Mouse (Mus musculus): ENCODE measurements at regions not wholly inside any gene's neighbourhood (a gene's known extent, or its start where the extent isn't known, plus 50 kb on each side); places are given as distances from the start of the nearest gene placed in this dataset.

- 28% methylated on average over 5 of the region's 5 CpGs for WGBS
- Histone ChIP-seq H3K4me1 (ENCODE audit: insufficient read depth, low read length) (0 out of 2 replicates have a peak, but pooled peaks cover 9% of the 10 kb centered on the region), H3K4me2 (ENCODE audit: low read depth, low read length, poor library complexity, severe bottlenecking) (no peak overlapping the region), H3K4me3 (ENCODE audit: low read depth, low read length) (no peak overlapping the region), H3K9ac (replicated peaks; ENCODE audit: low read length, poor library complexity, severe bottlenecking) (no peak overlapping the region), H3K36me3 (ENCODE audit: insufficient read depth, low read length) (no peaks in the 10 kb centered on the region), H3K27ac (ENCODE audit: low read depth, low read length) (no peak overlapping the region), H3K27me3 (ENCODE audit: insufficient read depth, low read length) (no peaks in the 10 kb centered on the region), H3K9me3 (ENCODE audit: low read length) (no peaks in the 10 kb centered on the region)
- DNase-seq (ENCODE audit: low spot score) (peak; percentile 81), ATAC-seq (ENCODE audit: low FRiP score) (peak; percentile 83)
- peak; percentile 92 for TF ChIP-seq CTCF (IDR thresholded peaks at IDR 0.05)
Measured at GRCm38 (mm10) chr15:37133916-37134315, 126.3 kb upstream of the Zfp706 start.

DNA sequence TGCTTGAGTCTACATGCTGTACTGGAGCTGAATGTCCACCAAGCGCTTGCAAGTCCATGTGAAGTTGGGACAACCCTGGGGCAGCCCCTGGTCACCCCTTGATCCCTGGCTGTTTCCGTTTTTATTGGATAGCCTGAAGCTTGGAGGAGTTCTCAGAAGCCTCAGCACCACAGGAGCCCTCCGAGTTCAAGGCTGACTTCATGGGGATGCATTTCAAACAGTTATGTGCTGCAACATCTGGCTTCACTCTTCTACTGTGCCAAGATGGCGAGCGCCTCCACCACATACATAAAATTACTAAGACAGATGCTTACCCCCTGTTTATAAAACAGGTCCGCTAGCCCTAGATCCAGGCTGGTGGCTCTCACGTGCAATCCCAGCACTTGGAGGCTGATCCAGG is 120.1 kb upstream of the Zfp706 start:
- ATAC-seq (ENCODE audit: low FRiP score): no peak
- Histone ChIP-seq H3K4me1 (ENCODE audit: insufficient read depth, low read length) (no peaks in the 10 kb centered on the region), H3K27me3 (ENCODE audit: insufficient read depth, low read length) (no peaks in the 10 kb centered on the region), H3K9ac (replicated peaks; ENCODE audit: low read length, poor library complexity, severe bottlenecking) (no peak overlapping the region), H3K27ac (ENCODE audit: low read depth, low read length) (no peak overlapping the region), H3K36me3 (ENCODE audit: insufficient read depth, low read length) (no peaks in the 10 kb centered on the region), H3K4me2 (ENCODE audit: low read depth, low read length, poor library complexity, severe bottlenecking) (no peak overlapping the region), H3K9me3 (ENCODE audit: low read length) (no peaks in the 10 kb centered on the region), H3K4me3 (ENCODE audit: low read depth, low read length) (no peak overlapping the region)
- WGBS: 83% methylated on average over 7 of the region's 7 CpGs
- no peak for TF ChIP-seq CTCF (IDR thresholded peaks at IDR 0.05)
- no peak for DNase-seq (ENCODE audit: low spot score)

DNA sequence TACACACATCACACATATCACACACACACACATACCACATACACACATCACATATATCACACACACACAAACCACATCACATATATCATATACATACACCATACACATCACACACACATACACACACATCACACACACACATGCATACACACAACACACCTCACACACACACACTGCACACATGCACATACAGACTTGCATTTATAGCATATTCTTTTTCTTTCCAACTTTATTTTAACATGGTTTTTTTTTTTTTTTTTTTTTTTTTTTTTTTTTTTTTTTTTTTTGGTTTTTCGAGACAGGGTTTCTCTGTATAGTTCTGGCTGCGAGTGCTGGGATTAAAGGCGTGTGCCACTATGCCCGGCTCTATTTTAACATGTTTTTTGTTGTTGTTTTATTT is 119.6 kb upstream of the Zfp706 start:
- 88% methylated on average over 4 of the region's 4 CpGs for WGBS
- Histone ChIP-seq H3K9me3 (ENCODE audit: low read length) (no peaks in the 10 kb centered on the region), H3K4me2 (ENCODE audit: low read depth, low read length, poor library complexity, severe bottlenecking) (no peak overlapping the region), H3K27ac (ENCODE audit: low read depth, low read length) (no peak overlapping the region), H3K4me3 (ENCODE audit: low read depth, low read length) (no peak overlapping the region), H3K4me1 (ENCODE audit: insufficient read depth, low read length) (no peaks in the 10 kb centered on the region), H3K9ac (replicated peaks; ENCODE audit: low read length, poor library complexity, severe bottlenecking) (no peak overlapping the region), H3K36me3 (ENCODE audit: insufficient read depth, low read length) (no peaks in the 10 kb centered on the region), H3K27me3 (ENCODE audit: insufficient read depth, low read length) (no peaks in the 10 kb centered on the region)
- ATAC-seq (ENCODE audit: low FRiP score) (no peak), DNase-seq (ENCODE audit: low spot score) (no peak)
- no peak for TF ChIP-seq CTCF (IDR thresholded peaks at IDR 0.05)

- H3K36me3 ChIP-seq (ENCODE audit: insufficient read depth, low read length): no peaks in the 10 kb centered on the region
- no peak overlapping the region for H3K4me3 ChIP-seq (ENCODE audit: low read depth, low read length)
- no peak for ATAC-seq (ENCODE audit: low FRiP score)
- DNase-seq (ENCODE audit: low spot score): no peak
- H3K27ac ChIP-seq (ENCODE audit: low read depth, low read length): no peak overlapping the region
- 75% methylated on average over 4 of the region's 4 CpGs for WGBS
- TF ChIP-seq CTCF (IDR thresholded peaks at IDR 0.05): no peak
- H3K4me2 ChIP-seq (ENCODE audit: low read depth, low read length, poor library complexity, severe bottlenecking): no peak overlapping the region
- H3K4me1 ChIP-seq (ENCODE audit: insufficient read depth, low read length): no peaks in the 10 kb centered on the region
- H3K9ac ChIP-seq (replicated peaks; ENCODE audit: low read length, poor library complexity, severe bottlenecking): no peak overlapping the region
- no peaks in the 10 kb centered on the region for H3K9me3 ChIP-seq (ENCODE audit: low read length)
- H3K27me3 ChIP-seq (ENCODE audit: insufficient read depth, low read length): no peaks in the 10 kb centered on the region
Measured at GRCm38 (mm10) chr15:37125823-37126222, 118.2 kb upstream of the Zfp706 start.

DNA sequence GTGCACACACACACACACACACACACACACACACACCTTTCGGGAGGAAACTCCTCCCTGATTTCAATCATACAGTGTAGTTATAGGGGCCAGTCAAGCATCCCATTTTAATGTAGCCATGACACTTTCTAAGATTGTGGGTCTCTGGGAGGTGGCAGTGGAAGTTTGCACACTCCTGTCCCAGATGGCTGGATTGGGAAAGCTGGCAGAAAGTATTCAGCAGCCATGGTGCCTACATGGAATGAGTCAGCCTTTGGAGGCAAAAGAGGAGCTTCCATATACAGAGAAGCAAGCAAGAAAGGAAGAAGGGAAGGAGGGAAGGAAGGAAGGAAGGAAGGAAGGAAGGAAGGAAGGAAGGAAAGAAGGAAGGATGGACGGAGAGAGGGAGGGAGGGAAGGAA is 117.4 kb upstream of the Zfp706 start:
- WGBS: 81% methylated on average over 2 of the region's 2 CpGs
- Histone ChIP-seq H3K4me1 (ENCODE audit: insufficient read depth, low read length) (no peaks in the 10 kb centered on the region), H3K9ac (replicated peaks; ENCODE audit: low read length, poor library complexity, severe bottlenecking) (no peak overlapping the region), H3K4me2 (ENCODE audit: low read depth, low read length, poor library complexity, severe bottlenecking) (no peak overlapping the region), H3K27me3 (ENCODE audit: insufficient read depth, low read length) (no peaks in the 10 kb centered on the region), H3K9me3 (ENCODE audit: low read length) (no peaks in the 10 kb centered on the region), H3K36me3 (ENCODE audit: insufficient read depth, low read length) (no peaks in the 10 kb centered on the region), H3K27ac (ENCODE audit: low read depth, low read length) (no peak overlapping the region), H3K4me3 (ENCODE audit: low read depth, low read length) (no peak overlapping the region)
- no peak for TF ChIP-seq CTCF (IDR thresholded peaks at IDR 0.05)
- DNase-seq (ENCODE audit: low spot score) (no peak), ATAC-seq (ENCODE audit: low FRiP score) (no peak)

GRCm38 (mm10) chr15:37124299-37124698 is 116.7 kb upstream of the Zfp706 start:
- H3K4me1 ChIP-seq (ENCODE audit: insufficient read depth, low read length): no peaks in the 10 kb centered on the region
- WGBS: 83% methylated on average over 7 of the region's 7 CpGs

More at GRCm38 (mm10) chr15:37124299-37124698, 116.7 kb upstream of the Zfp706 start:
- H3K9me3 ChIP-seq (ENCODE audit: low read length): no peaks in the 10 kb centered on the region
- ATAC-seq (ENCODE audit: low FRiP score) (no peak), DNase-seq (ENCODE audit: low spot score) (no peak)
- H3K9ac ChIP-seq (replicated peaks; ENCODE audit: low read length, poor library complexity, severe bottlenecking): no peak overlapping the region
- no peaks in the 10 kb centered on the region for H3K36me3 ChIP-seq (ENCODE audit: insufficient read depth, low read length)
- no peak overlapping the region for H3K4me3 ChIP-seq (ENCODE audit: low read depth, low read length)
- no peaks in the 10 kb centered on the region for H3K27me3 ChIP-seq (ENCODE audit: insufficient read depth, low read length)
- no peak overlapping the region for H3K27ac ChIP-seq (ENCODE audit: low read depth, low read length)
- no peak for TF ChIP-seq CTCF (IDR thresholded peaks at IDR 0.05)
- H3K4me2 ChIP-seq (ENCODE audit: low read depth, low read length, poor library complexity, severe bottlenecking): no peak overlapping the region

All from midbrain, postnatal 0 days (tissue).